Mouse (Mus musculus): ENCODE measurements around the gene Cubn.
A peak's percentile ranks its signal among the peaks of the same experiment; 100 is the strongest.

Cubn gene

DNA sequence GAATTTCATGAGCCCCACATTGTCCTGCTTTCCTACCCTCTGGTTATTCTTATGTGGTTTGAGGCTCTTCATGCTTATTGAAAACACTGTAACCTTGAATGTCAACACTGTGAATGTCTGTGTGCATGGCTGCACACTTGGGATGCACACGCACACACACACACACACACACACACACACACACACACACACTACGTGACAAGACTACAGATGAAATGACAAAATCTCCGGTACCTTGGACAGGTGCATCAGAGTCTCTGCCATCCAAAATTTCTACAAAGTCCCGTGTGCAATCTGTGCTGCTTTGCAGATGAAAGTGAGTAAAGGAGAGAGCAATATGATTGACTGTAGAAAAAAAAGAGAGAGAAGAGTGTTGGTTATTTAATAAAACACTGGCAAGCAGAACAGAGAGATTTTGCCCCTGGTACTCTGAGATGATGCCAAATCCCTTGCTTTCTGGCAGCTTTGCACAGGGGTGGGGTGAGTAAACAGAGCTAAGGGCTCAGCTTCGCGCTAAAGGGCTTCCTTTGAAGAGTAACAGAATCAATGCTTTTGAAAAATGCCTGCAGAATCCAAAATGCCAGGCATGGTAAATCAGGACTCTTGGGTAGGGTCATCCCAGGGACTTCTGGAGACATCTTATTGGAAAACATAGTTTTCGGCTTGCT, 133.6 kb downstream of the Cubn start:
- DNase-seq (ENCODE audit: low spot score) = no peak

DNA sequence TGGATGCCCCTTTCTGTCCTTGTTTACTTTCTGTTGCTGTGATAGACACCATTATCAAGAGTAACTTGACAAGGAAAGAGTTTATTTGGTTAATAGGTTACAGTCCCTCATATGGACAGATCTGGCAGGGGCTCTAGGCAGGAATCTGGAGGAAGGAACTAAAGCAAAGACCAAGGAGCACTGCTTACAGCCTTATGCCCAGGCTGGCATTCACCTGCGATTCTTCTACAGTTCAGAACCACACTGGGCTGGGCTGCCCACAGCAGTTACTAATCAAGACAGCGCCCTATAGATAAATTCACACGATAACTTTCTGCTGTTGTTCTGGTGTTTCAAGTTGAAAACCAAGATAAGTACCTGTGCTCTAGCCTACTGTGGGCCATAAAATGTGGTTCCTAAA, 138.8 kb downstream of the Cubn start:
- DNase-seq (ENCODE audit: low spot score) = no peak

DNA sequence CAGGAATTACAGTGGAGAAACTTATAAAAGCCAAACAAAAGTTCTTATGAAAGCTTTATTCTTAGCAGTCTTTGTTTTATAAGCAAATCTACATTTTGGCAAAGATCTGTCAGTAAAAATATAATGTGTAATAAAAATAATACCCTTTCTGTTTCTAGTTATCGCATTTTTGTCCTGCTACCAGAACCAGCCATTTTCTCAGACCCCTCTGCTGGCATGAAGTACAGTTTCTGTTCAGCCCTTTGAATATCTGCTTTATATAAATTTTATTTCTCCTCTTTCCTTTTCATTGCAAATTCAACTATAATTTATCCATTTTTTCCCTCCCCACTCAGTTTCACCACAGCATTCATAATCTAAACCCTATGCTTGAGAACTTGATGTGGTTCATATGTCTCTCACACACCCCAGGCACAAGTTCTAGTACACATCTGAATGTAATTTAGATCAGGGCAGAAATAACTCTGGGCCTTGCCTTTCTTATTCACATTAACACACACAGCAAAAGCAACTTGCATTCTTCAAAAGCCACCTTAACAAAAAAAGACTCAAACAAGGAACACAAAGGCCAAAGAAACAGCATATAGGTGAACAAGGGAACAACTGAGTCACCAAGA, 139.4 kb downstream of the Cubn start:
- no peak for DNase-seq (ENCODE audit: low spot score)

DNA sequence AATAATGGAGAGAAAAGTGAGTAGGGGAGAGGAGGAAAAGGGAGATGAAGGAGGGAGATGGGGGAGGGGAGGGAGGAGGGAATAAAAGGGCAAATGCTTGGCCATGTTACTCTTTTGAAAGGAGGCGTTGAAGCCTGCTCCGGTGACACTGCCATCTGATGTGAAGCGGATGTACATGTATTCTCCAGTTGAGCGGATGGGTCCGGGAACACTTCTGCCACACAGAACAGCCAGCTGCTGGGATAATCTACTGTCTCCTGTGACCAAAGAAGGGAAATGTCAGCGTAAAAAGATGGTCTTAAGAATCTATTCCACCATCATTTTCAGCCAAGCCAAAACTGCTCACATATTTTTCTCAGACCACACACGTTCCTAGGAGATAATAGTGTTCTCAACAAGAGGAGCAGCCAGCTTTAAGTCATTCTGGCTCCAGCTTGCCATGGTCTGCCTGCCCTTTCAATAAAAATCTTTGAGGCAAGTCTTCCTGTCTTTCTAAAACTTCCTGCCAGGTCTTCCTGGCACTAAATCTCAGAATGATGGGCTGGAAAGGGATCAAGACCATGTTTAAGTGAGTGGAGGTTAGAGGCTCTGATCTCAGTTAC, 149.2 kb downstream of the Cubn start:
- no peak for DNase-seq (ENCODE audit: low spot score)

DNA sequence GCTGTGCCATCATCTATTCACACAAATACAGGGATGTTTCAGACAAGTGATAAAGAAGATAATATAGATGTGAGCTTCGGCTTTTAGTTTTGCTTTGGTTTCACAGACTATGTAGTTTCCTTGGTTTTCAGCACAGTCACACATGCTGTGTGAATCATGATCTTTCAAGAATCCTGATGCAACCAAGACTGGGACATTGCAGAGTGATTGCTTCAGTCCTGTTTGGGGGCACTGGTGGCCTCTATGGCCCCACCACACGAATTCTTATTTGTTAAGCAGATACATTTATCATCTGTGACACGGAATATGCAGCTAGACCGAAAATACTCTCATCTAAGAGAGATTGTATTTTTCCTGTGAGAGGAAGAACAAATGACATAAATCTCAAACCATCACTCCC, 156.2 kb downstream of the Cubn start:
- no peak for DNase-seq (ENCODE audit: low spot score)

DNA sequence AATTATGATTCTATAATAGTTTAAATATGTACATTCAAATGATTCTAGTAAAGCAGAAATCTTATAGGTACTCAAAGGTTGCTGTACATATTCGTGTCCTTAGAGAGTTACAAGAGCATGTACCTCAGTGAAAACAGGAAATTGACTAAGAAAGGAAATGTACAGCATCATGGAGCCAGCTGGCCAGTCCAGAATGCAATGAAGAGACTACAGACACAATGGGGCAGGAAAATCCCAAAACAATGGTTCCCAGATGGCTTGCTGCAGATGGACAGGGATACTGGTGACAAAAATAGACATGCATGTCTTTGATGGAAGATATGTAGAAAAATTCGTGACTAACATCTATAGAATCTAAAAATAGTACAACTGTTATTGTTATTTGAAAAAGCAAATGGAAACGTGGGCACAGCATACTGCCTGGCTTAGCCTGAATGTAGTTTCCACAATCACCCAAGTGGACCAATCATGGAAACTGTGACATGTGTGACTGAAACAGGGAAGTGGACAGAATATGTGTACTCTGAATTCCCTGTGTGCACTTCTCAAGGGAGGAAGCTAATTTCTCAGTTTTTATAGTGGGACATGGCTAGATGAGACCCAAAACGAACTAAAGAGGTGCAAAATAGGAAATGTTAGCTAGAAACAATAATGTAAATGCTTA, 161.7 kb downstream of the Cubn start:
- DNase-seq (ENCODE audit: low spot score) = no peak

DNA sequence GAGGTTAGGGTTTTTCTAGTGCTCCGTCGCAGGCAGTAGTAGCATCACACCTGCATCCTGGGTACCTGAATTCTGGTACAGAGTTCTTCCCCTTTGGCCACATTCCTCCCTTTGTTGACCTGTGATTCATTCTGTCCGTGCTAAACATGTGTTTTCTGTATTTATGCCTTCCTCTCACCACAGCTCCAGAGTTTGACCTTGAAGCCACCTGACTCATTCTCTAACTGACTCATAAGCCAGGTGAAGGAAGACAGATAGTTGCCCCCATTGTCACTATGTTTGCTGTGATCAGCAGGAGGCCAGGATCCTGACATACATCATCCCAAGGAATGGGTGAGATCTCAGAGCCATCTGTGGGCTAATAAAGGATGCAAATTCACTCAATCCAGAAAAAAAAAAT, 188.2 kb downstream of the Cubn start:
- no peak for DNase-seq (ENCODE audit: low spot score)

DNA sequence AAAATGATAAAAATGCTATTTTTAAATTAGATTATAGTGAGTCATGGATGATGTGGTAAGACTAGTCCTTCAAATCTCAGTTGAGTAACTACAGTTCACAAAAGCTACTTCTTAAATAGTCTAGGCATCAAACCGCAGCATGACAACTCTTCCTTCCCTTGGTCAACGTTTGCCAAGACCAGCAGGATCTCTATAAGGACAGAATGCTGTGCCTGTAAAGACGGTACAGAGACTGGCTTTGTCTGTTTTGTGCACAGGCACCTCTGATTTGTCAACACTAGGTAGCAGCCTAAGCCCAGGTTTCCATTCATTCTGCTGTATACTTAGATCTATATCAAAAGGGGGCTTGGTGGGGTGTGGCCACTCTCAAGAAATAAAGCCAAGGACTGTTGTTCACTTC, 192.6 kb downstream of the Cubn start:
- DNase-seq (ENCODE audit: low spot score) = no peak

DNA sequence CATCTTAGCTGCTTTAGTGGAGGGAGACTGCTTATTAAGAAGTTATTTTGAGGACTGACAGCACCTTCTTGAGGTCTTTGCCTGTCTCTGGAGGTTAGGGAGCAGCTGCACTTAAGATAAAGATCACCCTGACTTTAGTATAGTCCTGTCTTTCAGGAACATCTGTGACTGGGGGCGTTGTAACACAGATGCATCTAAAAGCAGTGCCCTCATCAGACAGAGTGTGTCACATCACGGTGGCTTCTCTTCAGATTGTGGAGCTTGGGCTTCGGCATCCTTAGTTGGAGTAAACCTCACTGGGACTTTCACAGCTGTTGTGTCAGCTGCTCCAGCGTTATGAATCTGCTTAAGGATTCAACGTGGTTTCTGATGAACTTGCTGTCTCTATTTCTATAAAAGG, 193.9 kb downstream of the Cubn start:
- no peak for DNase-seq (ENCODE audit: low spot score)

DNA sequence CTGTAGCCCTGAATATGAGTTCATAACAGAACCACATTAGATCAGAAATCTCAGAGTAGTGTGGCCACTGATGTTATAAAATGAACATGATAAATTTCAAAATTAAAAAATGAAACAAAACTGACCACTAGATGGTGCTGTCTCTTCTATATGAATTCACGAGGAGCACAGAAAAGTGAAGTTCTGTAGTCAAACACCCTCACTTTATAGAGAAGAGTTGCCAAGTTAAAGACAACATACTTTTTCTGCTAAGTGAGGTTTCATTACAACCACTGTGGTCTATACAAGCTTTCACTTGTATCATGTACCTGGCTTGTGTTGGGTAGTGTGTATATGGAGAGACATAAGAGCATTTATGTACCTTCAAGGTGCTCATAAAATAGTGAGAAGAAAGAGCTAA, 201.0 kb downstream of the Cubn start:
- no peak for DNase-seq (ENCODE audit: low spot score)

DNA sequence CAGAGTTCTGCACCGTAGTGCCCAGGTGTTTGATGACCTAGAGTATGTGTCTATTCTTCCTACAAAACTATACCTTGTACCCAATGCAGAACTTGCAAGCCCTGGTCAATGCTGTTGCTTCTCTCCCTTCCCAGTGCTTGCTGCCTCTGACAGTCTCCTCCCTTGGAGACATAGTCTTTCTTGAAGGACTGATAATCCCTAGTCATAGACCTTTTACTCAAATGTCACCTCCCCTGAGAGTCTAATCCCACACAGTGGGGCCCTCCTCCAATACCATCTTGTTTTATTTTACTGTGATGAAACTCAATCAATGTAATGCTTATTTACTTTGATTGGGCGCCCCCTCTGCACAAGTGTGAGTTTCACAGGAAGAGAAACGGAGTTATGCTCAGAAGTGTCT, 201.5 kb downstream of the Cubn start:
- no peak for DNase-seq (ENCODE audit: low spot score)

DNA sequence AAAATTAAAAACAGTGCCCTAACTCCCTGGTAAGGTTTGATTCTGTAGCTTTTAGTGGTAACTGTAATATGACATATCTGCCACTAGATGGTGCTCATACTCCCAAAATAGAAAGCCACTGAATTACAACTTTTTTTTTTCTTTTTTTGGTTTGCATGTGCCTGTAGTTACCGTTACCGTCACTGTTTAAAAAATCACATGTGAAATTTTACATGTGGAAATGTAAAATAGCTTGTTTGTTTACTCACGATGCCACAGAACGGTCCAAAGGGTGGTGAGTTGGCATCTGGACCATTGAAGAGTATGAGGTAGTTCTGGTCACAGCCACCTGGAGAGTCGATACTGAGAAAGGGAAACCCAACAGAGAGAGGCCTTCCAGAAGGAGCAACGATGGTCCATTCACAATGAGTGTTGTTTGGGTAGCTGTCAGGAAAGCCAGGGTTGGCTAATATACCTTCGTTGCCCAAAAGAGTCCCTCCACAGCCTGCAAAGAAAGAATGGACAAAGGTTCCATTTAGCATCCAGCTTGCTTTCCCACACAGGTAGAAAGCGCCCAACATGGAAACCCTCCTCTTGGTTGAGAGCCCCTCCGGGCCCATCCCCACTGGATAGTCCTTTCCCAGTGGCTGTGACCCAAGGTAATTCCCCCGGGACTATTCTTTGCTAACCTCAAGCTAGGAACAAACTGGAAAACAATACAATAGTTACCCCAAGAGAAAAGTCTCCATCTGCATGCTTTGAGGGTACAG, 213.3 kb downstream of the Cubn start:
- no peak for DNase-seq (ENCODE audit: low spot score)

DNA sequence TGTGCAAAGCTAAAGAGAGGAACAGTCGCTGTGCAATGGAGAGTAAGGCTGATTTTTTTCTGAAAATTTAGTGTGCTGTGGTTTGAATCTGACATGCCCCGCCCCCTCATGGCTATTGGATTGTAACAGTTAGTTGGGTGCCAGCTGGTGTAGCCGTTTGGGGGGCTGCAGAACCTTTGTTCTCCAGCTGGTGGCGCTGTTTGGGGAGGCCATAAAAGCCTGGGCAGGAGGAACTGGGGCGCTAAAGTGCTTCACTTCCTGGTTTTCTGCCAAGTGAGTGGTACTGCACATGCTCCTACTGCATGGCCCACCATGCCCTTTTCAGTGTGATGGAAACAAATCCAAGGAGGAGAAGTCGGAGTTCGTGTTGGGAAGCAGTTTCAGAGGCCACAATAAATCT, 215.7 kb downstream of the Cubn start:
- no peak for DNase-seq (ENCODE audit: low spot score)

DNA sequence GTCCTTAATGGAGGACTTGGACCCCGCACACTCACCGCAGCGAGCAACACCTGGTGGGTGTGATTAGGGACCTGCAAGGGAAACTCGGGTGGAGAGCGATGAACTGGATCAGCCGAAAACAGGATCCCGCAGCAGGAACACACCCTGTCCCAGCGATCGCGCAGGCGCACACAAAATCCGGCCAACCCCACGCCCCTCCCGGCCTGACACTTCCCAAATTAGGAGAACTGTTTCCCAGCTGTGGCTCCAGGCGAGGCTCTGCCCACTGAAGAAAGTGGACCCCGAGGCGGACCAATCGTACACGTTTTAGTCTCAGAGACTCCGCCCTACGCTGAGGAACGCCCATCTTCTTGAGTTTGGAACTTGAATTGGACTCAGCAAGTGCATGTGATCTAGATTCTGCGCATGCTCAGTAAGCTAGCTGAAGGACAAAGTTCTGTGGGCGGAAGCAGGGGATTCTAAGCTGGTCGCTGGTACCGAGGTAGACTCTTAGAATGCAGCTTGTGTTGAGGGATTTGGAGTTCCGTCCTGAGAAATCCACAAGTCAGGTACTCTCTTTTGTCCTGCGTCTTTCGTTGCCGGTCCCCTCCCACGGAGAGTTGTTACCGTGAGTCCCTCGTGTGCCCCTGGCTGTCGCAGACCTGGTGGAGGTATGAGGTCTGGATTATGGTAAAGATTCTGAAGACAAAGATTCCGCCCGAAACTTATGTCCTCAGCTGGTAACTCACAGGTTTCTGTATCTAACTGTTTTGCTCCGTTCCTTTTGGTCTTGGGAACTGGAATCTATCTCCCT, 220.3 kb downstream of the Cubn start, which contains the start of gene Rsu1:
TSS of gene Rsu1 (minus strand) at position 251 of the 793 bp plus-strand sequence.
- peak; percentile 97 for DNase-seq (ENCODE audit: low spot score)

DNA sequence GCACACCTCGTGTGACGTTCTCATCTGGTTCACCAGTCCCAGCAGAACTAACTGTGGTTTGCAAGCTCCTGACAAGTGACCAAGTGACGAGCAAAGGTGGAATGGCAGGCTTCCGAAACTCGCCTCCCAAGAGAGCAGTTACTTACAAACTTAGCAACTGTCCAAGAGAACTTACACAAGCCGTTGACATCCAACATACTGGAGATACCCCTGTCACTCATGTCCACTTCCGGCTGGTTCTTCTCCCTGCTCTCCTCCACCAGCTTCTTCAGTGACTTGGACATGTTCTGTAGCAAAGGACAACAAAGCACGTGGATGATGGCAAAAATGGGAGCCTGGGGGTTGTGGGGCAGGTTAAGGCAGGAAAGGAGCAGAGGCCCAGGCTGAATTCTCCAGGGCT, 220.9 kb downstream of the Cubn start:
- DNase-seq (ENCODE audit: low spot score) = no peak

DNA sequence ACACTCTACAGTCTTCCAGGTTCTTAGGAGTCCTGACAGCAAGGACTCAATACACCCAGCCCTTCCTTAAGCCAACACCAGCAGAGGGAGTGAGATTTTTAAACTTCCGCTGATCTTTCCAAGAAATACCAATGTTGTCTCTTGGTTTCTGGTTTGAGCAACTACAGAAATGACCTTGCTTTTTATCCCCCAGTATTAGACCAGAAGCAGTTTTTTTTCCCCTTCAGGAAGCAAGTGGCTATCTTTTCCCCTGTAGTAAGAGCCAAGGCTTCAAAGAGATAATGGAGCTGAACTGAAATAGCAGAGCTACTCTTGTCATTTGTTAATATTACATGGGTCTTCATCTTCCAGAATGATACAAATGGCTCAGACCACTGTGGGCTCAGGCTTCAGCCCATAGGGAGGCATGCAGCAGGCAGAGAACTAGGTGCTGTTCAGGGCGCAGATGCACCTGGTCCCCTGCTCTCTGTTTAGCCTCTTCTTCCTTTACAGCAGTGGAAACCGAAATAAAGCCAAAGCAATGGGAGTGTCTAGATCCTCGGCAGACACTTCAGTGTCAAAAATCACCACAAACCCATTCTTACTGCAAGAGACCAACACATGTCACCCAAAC, 222.8 kb downstream of the Cubn start:
- no peak for DNase-seq (ENCODE audit: low spot score)

DNA sequence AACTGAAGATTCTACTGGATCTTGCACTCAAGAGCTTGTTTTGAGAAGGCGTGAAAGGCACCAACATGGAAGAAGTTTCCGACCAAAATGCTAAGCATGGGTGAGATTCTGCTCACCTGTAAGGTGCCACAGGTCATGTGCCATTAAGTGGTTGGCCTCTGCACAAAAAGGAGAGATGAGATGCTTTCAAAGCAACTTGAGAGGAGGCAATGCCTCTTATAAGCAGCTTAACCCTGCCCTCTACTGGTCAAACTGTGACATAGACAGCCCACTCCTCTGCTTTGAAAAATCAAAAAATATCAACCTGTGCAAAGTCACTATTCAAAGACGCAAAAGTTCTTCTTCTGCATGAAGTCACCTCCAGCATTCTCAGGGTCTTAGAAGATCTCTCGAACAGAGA, 226.7 kb downstream of the Cubn start:
- DNase-seq (ENCODE audit: low spot score) = no peak

DNA sequence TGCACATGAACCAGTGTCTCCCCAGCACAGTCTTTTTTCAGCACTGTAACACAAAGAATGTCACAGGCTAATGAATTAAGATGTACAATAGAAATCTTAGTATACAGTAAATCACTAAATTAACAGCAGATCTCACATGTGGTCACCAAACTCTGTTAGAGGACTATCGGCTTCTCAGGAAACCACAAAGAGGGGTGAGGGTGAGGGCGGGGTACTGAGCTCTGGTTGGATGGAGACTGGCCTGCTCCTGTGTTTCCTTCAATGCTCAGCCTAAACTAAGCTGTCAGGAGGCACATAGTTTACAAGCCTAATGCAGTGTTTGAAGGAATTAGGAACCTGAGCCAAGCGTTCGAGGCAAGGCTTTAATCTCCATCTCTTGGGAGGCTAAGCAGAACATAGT, 228.5 kb downstream of the Cubn start:
- DNase-seq (ENCODE audit: low spot score) = no peak

DNA sequence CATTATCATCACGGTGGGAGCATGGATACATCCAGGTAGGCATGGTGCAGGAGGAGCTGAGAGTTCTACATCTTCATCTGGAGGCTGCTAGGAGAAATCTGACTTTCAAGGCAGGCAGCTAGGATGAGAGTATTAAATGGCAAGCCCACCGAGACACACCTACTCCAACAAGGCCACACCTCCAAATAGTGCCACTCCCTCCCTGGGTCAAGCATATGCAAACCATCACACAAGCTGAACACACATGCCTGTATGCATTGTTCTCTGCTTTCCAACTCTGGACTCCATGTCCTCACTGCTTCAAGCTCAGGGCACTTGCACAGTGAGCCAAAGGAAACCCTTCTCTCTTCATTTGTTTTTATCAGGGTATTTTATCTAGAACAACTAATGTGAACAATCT, 233.0 kb downstream of the Cubn start:
- DNase-seq (ENCODE audit: low spot score) = no peak

DNA sequence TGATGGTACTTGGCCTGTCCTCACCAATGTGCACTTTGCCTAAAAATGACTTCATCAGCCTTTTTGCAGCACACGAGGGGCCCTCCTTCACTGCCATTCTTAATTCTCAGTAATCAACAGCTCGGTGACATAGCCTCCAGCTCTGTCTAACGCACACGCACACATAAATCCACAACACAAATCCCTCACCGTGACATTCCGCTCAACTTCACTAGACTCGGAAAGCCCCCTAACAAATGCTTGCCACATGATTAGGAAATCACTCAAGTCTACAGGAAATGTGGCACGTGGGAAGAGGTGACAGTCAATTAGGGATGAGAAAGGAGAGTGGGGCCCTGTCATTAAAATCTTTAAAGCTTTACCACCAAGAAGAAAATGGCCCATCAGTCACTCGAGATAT, 250.9 kb downstream of the Cubn start:
- DNase-seq (ENCODE audit: low spot score) = no peak
